Mouse (Mus musculus) lung, postnatal 0 days (tissue): Measurements from ENCODE around the gene Plekha1.

ENCODE experiments used
- CTCF ChIP-seq: IDR thresholded peaks from 2 replicates; pipeline ENCODE4 v1.5.1; 2016; ENCODE audit warnings: antibody characterized with exemption, mild to moderate bottlenecking
- EP300 ChIP-seq: IDR thresholded peaks from 2 replicates; pipeline ENCODE4 v1.6.1; 2016; ENCODE audit warnings: antibody characterized with exemption, mild to moderate bottlenecking, control low read depth

- TF ChIP-seq CTCF (no peak), EP300 (no peak)
Measured at GRCm38 (mm10) chr7:130864711-130865110, 845 bp upstream of the Plekha1 start.
